Mouse (Mus musculus) ZHBTc4 (cell line): Measurements from ENCODE around the gene Gm960.
"Not testable (repeated sequence)": the region's sequence is repeated elsewhere in the genome, so short reads cannot be mapped to it uniquely, and the experiment has no call there.

Experiments used
- DNase-seq: peaks from one replicate; pipeline ENCODE4 v3.0.0-alpha.2; 2011; ENCODE audit warnings: low read depth, low spot score

The Gm960 gene

GRCm38 (mm10) chr19:4593792-4594522 is 104.5 kb downstream of the Gm960 start:
- DNase-seq: no peak

DNA sequence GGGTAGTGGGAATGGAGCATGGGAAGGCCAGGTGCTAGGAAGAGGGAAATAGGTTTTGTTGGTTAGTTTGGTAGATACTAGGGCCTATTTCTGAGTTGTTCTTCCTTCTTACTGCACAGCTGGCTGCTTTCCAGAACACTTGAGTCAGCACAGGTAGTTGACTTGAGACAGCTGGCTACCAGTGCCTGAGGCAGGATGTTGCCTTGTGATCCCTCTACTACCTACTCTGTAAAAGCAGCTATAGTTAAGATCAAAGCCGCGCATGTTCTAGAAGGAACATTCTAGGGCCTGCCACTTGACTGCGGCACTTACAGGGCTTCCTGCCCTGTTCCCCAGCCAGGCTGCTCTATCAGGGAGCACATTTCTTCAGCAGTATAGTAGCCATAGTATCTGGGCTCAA is 108.4 kb downstream of the Gm960 start:
- no peak for DNase-seq

GRCm38 (mm10) chr19:4589081-4589480 is 109.4 kb downstream of the Gm960 start:
- no peak for DNase-seq

- no peak for DNase-seq
Observed at GRCm38 (mm10) chr19:4588430-4588829, 110.0 kb downstream of the Gm960 start.

DNA sequence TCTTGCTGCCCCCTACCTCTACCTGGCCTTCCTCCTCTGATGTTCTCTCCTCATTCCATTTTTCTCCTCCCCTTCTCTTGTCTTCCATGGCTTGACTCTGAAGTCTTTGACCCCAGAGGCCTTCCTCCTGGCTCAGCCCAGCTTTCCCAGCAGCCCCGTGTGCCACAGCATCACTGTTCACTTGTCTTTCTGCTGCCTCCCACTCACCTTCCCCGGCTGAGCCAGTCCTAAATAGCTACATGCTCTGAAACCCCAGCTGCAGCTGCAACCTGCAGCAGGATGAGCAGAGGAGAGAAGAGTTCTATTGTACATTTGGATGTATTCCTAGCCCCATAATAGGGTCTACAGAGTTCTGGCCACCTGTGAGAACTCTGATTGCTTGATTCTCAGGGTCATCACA is 111.0 kb downstream of the Gm960 start:
- no peak for DNase-seq

- not testable (repeated sequence) for DNase-seq
Observed at GRCm38 (mm10) chr19:4586783-4587182, 111.7 kb downstream of the Gm960 start.

GRCm38 (mm10) chr19:4583856-4584255 is 114.6 kb downstream of the Gm960 start:
- no peak for DNase-seq

- no peak for DNase-seq
Observed at GRCm38 (mm10) chr19:4579296-4579695, 119.2 kb downstream of the Gm960 start.

GRCm38 (mm10) chr19:4578799-4579198 is 119.7 kb downstream of the Gm960 start:
- no peak for DNase-seq
